Mouse (Mus musculus) macrophage (primary cell): ENCODE results near the gene Gpsm2. TPM values are rescaled to one million over a fixed set of nuclear protein-coding genes. Genes with fewer than 3 reads are reported as not detected.

ENCODE experiments used
- H3K27ac ChIP-seq: fragments of 350-480 bp; formaldehyde crosslinking; 2 replicates; pipeline ENCODE4 v1.9.0; 2021
- H3K36me3 ChIP-seq: fragments of 350-480 bp; formaldehyde crosslinking; 2 replicates; pipeline ENCODE4 v1.9.0; 2021; ENCODE audit errors: inconsistent target
- H3K4me3 ChIP-seq: fragments of 350-480 bp; formaldehyde crosslinking; 2 replicates; pipeline ENCODE4 v1.9.0; 2021; ENCODE audit errors: inconsistent target
- H3K79me2 ChIP-seq: fragments of 350-480 bp; formaldehyde crosslinking; 2 replicates; pipeline ENCODE4 v1.9.0; 2021; ENCODE audit errors: inconsistent target
- WGBS: methylation state at CpG from one replicate; pipeline ENCODE4 v1.1.7; 2026; ENCODE audit warnings: inconsistent platforms; ENCODE audit not compliant: missing documents; 5-methylcytosine and 5-hydroxymethylcytosine counted together
- polyA plus RNA-seq: library from polyadenylated mRNA; stranded (reverse); fragments of 250-400 nt; gene quantifications from 3 replicates; pipeline ENCODE4 v1.2.4, GENCODE M21; 2018; ENCODE audit warnings: inconsistent platforms

The Gpsm2 gene
- polyA plus RNA-seq, 1 experiment from 2014 or later: 10.8 TPM

GRCm38 (mm10) chr3:108751691-108752090, 29.6 kb upstream of the Gpsm2 start:
- WGBS: 86% methylated on average over 6 of the region's 6 CpGs
- no peak overlapping the region for H3K27ac ChIP-seq

GRCm38 (mm10) chr3:108751061-108751460, 29.0 kb upstream of the Gpsm2 start:
- no peaks in the 10 kb centered on the region for H3K36me3 ChIP-seq
- 87% methylated on average over 6 of the region's 6 CpGs for WGBS
- no peak overlapping the region for H3K27ac ChIP-seq
- H3K79me2 ChIP-seq: no peaks in the 10 kb centered on the region
- no peak overlapping the region for H3K4me3 ChIP-seq

More at GRCm38 (mm10) chr3:108751691-108752090, 29.6 kb upstream of the Gpsm2 start:
- H3K36me3 ChIP-seq: no peaks in the 10 kb centered on the region
- H3K79me2 ChIP-seq: no peaks in the 10 kb centered on the region
- no peak overlapping the region for H3K4me3 ChIP-seq

- Histone ChIP-seq H3K36me3 (no peaks in the 10 kb centered on the region), H3K4me3 (no peak overlapping the region), H3K79me2 (no peaks in the 10 kb centered on the region), H3K27ac (no peak overlapping the region)
- WGBS: 89% methylated on average over 4 of the region's 4 CpGs
These were observed 22.0 kb upstream of the Gpsm2 start for GRCm38 (mm10) chr3:108744060-108744459.

- Histone ChIP-seq H3K27ac (no peak within 1 kb of the TSS), H3K4me3 (no peak within 1 kb of the TSS), H3K36me3 (no peaks in the 10 kb centered on the region), H3K79me2 (no peaks in the 10 kb centered on the region)
- 81% methylated on average over 8 of the region's 8 CpGs for WGBS
These were observed 17.1 kb upstream of the Gpsm2 start, which contains the start of gene Aknad1 for GRCm38 (mm10) chr3:108739045-108739708. Gene Aknad1, plus strand, starts transcription at chr3:108739658.

- H3K27ac ChIP-seq: no peak overlapping the region
- no peaks in the 10 kb centered on the region for H3K36me3 ChIP-seq
- no peak overlapping the region for H3K4me3 ChIP-seq
- H3K79me2 ChIP-seq: no peaks in the 10 kb centered on the region
- WGBS: 64% methylated on average over 3 of the region's 3 CpGs
These were observed 15.7 kb upstream of the Gpsm2 start for GRCm38 (mm10) chr3:108737761-108738160.

GRCm38 (mm10) chr3:108730316-108730715, 8.2 kb upstream of the Gpsm2 start:
- Histone ChIP-seq H3K36me3 (no peaks in the 10 kb centered on the region), H3K79me2 (no peaks in the 10 kb centered on the region), H3K4me3 (no peak overlapping the region), H3K27ac (no peak overlapping the region)
- 80% methylated on average over 12 of the region's 12 CpGs for WGBS

- H3K36me3 ChIP-seq: no peaks in the 10 kb centered on the region
- no peaks in the 10 kb centered on the region for H3K79me2 ChIP-seq
- H3K4me3 ChIP-seq: no peak overlapping the region
- WGBS: 10% methylated on average over 3 of the region's 3 CpGs
- H3K27ac ChIP-seq: peak overlapping the region; percentile 21
These were observed 5.7 kb upstream of the Gpsm2 start for GRCm38 (mm10) chr3:108727776-108728175.

- no peaks in the 10 kb centered on the region for H3K36me3 ChIP-seq
- H3K79me2 ChIP-seq: no peaks in the 10 kb centered on the region
- peak overlapping the region; percentile 21 for H3K27ac ChIP-seq
- no peak overlapping the region for H3K4me3 ChIP-seq
These were observed 5.2 kb upstream of the Gpsm2 start for GRCm38 (mm10) chr3:108727344-108727743.

- 57% methylated on average over 7 of the region's 7 CpGs for WGBS
- no peak overlapping the region for H3K4me3 ChIP-seq
- H3K79me2 ChIP-seq: no peaks in the 10 kb centered on the region; the same call in 1 of the 2 replicates
- H3K27ac ChIP-seq: peak overlapping the region; percentile 21; the same call in 1 of the 2 replicates
- H3K36me3 ChIP-seq: no peaks in the 10 kb centered on the region
These were observed 4.3 kb upstream of the Gpsm2 start for GRCm38 (mm10) chr3:108726413-108726812.

GRCm38 (mm10) chr3:108721076-108721991, 775 bp downstream of the Gpsm2 start:
- 8% methylated on average over 44 of the region's 44 CpGs for WGBS

GRCm38 (mm10) chr3:108719761-108720160, 2.3 kb downstream of the Gpsm2 start:
- Histone ChIP-seq H3K27ac (no peak overlapping the region), H3K36me3 (no peaks in the 10 kb centered on the region), H3K4me3 (no peak overlapping the region), H3K79me2 (peaks cover 50% of the 10 kb centered on the region)
- WGBS: 83% methylated on average over 3 of the region's 3 CpGs

More at GRCm38 (mm10) chr3:108721076-108721991, 775 bp downstream of the Gpsm2 start:
- Histone ChIP-seq H3K27ac (0 out of 2 replicates have a peak overlapping the region, but pooled peaks have one; percentile 19), H3K79me2 (peaks cover 34% of the 10 kb centered on the region), H3K36me3 (no peaks in the 10 kb centered on the region), H3K4me3 (peak overlapping the region; percentile 79)

- Histone ChIP-seq H3K79me2 (peaks cover 54% of the 10 kb centered on the region), H3K27ac (no peak overlapping the region), H3K36me3 (no peaks in the 10 kb centered on the region), H3K4me3 (no peak overlapping the region)
- 31% methylated on average over 2 of the region's 2 CpGs for WGBS
These were observed 2.8 kb downstream of the Gpsm2 start for GRCm38 (mm10) chr3:108719357-108719756.

GRCm38 (mm10) chr3:108717896-108718502, 4.1 kb downstream of the Gpsm2 start:
- Histone ChIP-seq H3K36me3 (no peaks in the 10 kb centered on the region), H3K4me3 (no peak overlapping the region), H3K27ac (no peak overlapping the region), H3K79me2 (peaks cover 67% of the 10 kb centered on the region)
- 47% methylated on average over 3 of the region's 3 CpGs for WGBS

- Histone ChIP-seq H3K79me2 (peaks cover 74% of the 10 kb centered on the region), H3K4me3 (no peak overlapping the region), H3K27ac (no peak overlapping the region), H3K36me3 (0 out of 2 replicates have a peak, but pooled peaks cover 4% of the 10 kb centered on the region)
- 97% methylated on average over 4 of the region's 4 CpGs for WGBS
These were observed 7.3 kb downstream of the Gpsm2 start for GRCm38 (mm10) chr3:108714837-108715236.
